Comparison of ENCODE assay signal across 22 mouse cellular contexts in genomic region chr9:4304867-4305266, GRCm38 (mm10). TPM values are rescaled to one million over a fixed set of nuclear protein-coding genes. Genes with fewer than 3 reads are reported as not detected.
DNase-seq lines count a peak whose midpoint lies in the region; ATAC-seq and TF ChIP-seq lines count a peak whose summit lies in the region.
"Had no signal": no experiment of that assay in that cellular context is flagged by ENCODE, and none has a peak within 500 bp of the region (broad histone marks: within the 10 kb centered on the region; RNA-seq: fewer than 3 reads in every experiment).

No protein-coding gene starts in this region.

- no peak for TF ChIP-seq POLR2A in heart, adult 2 months (IDR thresholded peaks at IDR 0.05; ENCODE audit: insufficient read depth, low read depth, low read length)

- no peak overlapping the region for H3K4me2 ChIP-seq in liver, postnatal 0 days (ENCODE audit: low read depth, low read length)
- H3K4me2 ChIP-seq in liver, embryonic 12.5 days: no peak overlapping the region
- H3K4me2 ChIP-seq: embryonic facial prominence, embryonic 15.5 days; heart, embryonic 12.5 days; hindbrain, embryonic 15.5 days; lung, embryonic 15.5 days; midbrain, embryonic 12.5 days; neural tube, embryonic 15.5 days had no signal

- no peak overlapping the region for H3K9ac ChIP-seq in heart, adult 2 months (ENCODE audit: low read depth, low read length)
- no peak overlapping the region for H3K9ac ChIP-seq in liver, postnatal 0 days (replicated peaks)
- H3K9ac ChIP-seq in liver, embryonic 12.5 days: no peak overlapping the region
- H3K9ac ChIP-seq: embryonic facial prominence, embryonic 15.5 days; heart, embryonic 12.5 days; hindbrain, embryonic 15.5 days; lung, embryonic 15.5 days; midbrain, embryonic 12.5 days; neural tube, embryonic 15.5 days had no signal

- no peaks in the 10 kb centered on the region for H3K9me3 ChIP-seq in liver, postnatal 0 days (ENCODE audit: low read length)
- no peaks in the 10 kb centered on the region for H3K9me3 ChIP-seq in liver, embryonic 12.5 days (replicated peaks)
- H3K9me3 ChIP-seq: embryonic facial prominence, embryonic 15.5 days; forebrain, embryonic 10.5 days; heart, embryonic 12.5 days; hindbrain, embryonic 15.5 days; lung, embryonic 15.5 days; midbrain, embryonic 12.5 days; neural tube, embryonic 15.5 days had no signal

- TF ChIP-seq CTCF in heart, adult 2 months (IDR thresholded peaks at IDR 0.05): peak; percentile 47
- TF ChIP-seq CTCF in liver, postnatal 0 days (IDR thresholded peaks at IDR 0.05; ENCODE audit: low read depth): peak; percentile 33; the same call in 1 of the 2 replicates

- H3K4me1 ChIP-seq in heart, adult 2 months (ENCODE audit: control insufficient read depth, insufficient read depth, low read length): no peaks in the 10 kb centered on the region; the same call in 1 of the 2 replicates
- peaks cover 3% of the 10 kb centered on the region for H3K4me1 ChIP-seq in liver, postnatal 0 days (ENCODE audit: insufficient read depth)
- H3K4me1 ChIP-seq in liver, embryonic 12.5 days: peaks cover 23% of the 10 kb centered on the region

- intact Hi-C loops in heart, adult 2 months (cut with DNase I): loop anchor here (5.0 kb wide), 1 partner anchor 903 kb away; the partner anchor contains the start of gene Cwf19l2

- H3K79me2 ChIP-seq in heart, adult 2 months (replicated peaks; ENCODE audit: control insufficient read depth, insufficient read depth, low read length): no peaks in the 10 kb centered on the region

- no peaks in the 10 kb centered on the region for H3K27me3 ChIP-seq in heart, adult 2 months (ENCODE audit: control insufficient read depth, insufficient read depth, low read length)
- H3K27me3 ChIP-seq in liver, postnatal 0 days (ENCODE audit: insufficient read depth, low read length): no peaks in the 10 kb centered on the region
- H3K27me3 ChIP-seq in liver, embryonic 12.5 days (replicated peaks): no peaks in the 10 kb centered on the region
- H3K27me3 ChIP-seq: embryonic facial prominence, embryonic 15.5 days; heart, embryonic 12.5 days; hindbrain, embryonic 15.5 days; lung, embryonic 15.5 days; midbrain, embryonic 12.5 days; neural tube, embryonic 15.5 days had no signal

- no peak overlapping the region for H3K4me3 ChIP-seq in heart, adult 2 months
- no peak overlapping the region for H3K4me3 ChIP-seq in liver, postnatal 0 days (ENCODE audit: low read depth, low read length)
- no peak overlapping the region for H3K4me3 ChIP-seq in liver, embryonic 12.5 days
- H3K4me3 ChIP-seq: embryonic facial prominence, embryonic 15.5 days; forebrain, embryonic 10.5 days; heart, embryonic 12.5 days; hindbrain, embryonic 15.5 days; lung, embryonic 15.5 days; midbrain, embryonic 12.5 days; neural tube, embryonic 15.5 days had no signal

- no peak for DNase-seq in heart, adult 2 months
- DNase-seq in heart, adult 8-10 months (ENCODE audit: low spot score): no peak
- no peak for DNase-seq in liver, postnatal 0 days
- DNase-seq in 416B (ENCODE audit: low read depth) (peak; percentile 34), NIH3T3 (ENCODE audit: low read depth) (peak; percentile 3)
- DNase-seq in embryo, embryonic 9.5 days (ENCODE audit: extremely low spot score): no peak
- DNase-seq: adrenal gland, postnatal 25 days; cerebellum, adult 11-12 months; cerebellum, postnatal 14 days; gastrocnemius, postnatal 25 days; heart, postnatal 36 days; kidney, adult 11 months; kidney, postnatal 10 days; left cerebral cortex, postnatal 4 days had no signal

- H3K27ac ChIP-seq in heart, adult 2 months: no peak overlapping the region
- no peak overlapping the region for H3K27ac ChIP-seq in liver, postnatal 0 days (ENCODE audit: low read depth)
- no peak overlapping the region for H3K27ac ChIP-seq in liver, embryonic 12.5 days
- H3K27ac ChIP-seq: embryonic facial prominence, embryonic 15.5 days; forebrain, embryonic 10.5 days; hindbrain, embryonic 15.5 days; lung, embryonic 15.5 days; midbrain, embryonic 12.5 days; neural tube, embryonic 15.5 days had no signal

- no peak for TF ChIP-seq EP300 in heart, adult 2 months (IDR thresholded peaks at IDR 0.05; ENCODE audit: insufficient read depth, low read depth, low read length)
- no peak for TF ChIP-seq EP300 in liver, postnatal 0 days (IDR thresholded peaks at IDR 0.05; ENCODE audit: low read depth)

- ATAC-seq in liver, postnatal 0 days: no peak
- ATAC-seq in liver, embryonic 12.5 days: no peak

- WGBS in heart, adult 2 months: 28% methylated on average over 1 of the region's 1 CpGs
- 52% methylated on average over 1 of the region's 1 CpGs for WGBS in liver, postnatal 0 days (ENCODE audit: insufficient replicate concordance)
- WGBS in liver, embryonic 12.5 days (ENCODE audit: insufficient replicate concordance): 39% methylated on average over 1 of the region's 1 CpGs

- H3K36me3 ChIP-seq in heart, adult 2 months (ENCODE audit: control insufficient read depth, insufficient read depth, low read length): peaks cover 13% of the 10 kb centered on the region
- H3K36me3 ChIP-seq in liver, postnatal 0 days (replicated peaks; ENCODE audit: insufficient read depth, low read length): 0 out of 2 replicates have a peak, but pooled peaks cover 4% of the 10 kb centered on the region
- H3K36me3 ChIP-seq in liver, embryonic 12.5 days: peaks cover 30% of the 10 kb centered on the region

RNA-seq across cellular contexts. Expression of gene Aasdhppt, which starts 4.4 kb away (rescaled TPM):
- total RNA-seq in heart, adult 2 months (2021): 10 to 100 TPM; 17.1 to 20.3 TPM
- polyA plus RNA-seq in heart, adult 2 months (2012; rRNA removed): 4.8 and 7.5 TPM in 2 replicates
- 10 to 100 TPM; 16.3 to 19.6 (median 19.0) TPM for total RNA-seq in heart, adult 8-10 months (2022)
- 22.8 and 23.6 TPM in 2 replicates for polyA plus RNA-seq in liver, postnatal 0 days (2015; fragmentation: Nextera tagmentation; extraction: Ambion mirVana)
- 27.3 and 27.6 TPM in 2 replicates for polyA plus RNA-seq in liver, embryonic 12.5 days (2016; fragmentation: Nextera tagmentation; extraction: Ambion mirVana)

RNA-seq across cellular contexts. Expression of gene Kbtbd3, which starts 4.8 kb away (rescaled TPM):
- total RNA-seq in heart, adult 2 months (2021): 1 to 10 TPM; 8.7 to 8.9 TPM
- polyA plus RNA-seq in heart, adult 2 months (2012; rRNA removed): 1.9 and 3.7 TPM in 2 replicates
- total RNA-seq in heart, adult 8-10 months (2022): 1 to 10 TPM; 7.5 to 9.7 (median 9.0) TPM
- 3.2 and 3.3 TPM in 2 replicates for polyA plus RNA-seq in liver, postnatal 0 days (2015; fragmentation: Nextera tagmentation; extraction: Ambion mirVana)
- polyA plus RNA-seq in liver, embryonic 12.5 days (2016; fragmentation: Nextera tagmentation; extraction: Ambion mirVana): 3.2 and 4.3 TPM in 2 replicates

Comparison
In these comparisons a context has a peak if more than half of its experiments do, and no peak if none do; other contexts are left out.
1. DNase-seq: peak in 416B (single experiment) and NIH3T3 (single experiment); none in heart, adult 2 months (0 of 2), heart, adult 8-10 months (single experiment), liver, postnatal 0 days (single experiment) and embryo, embryonic 9.5 days (single experiment).